Mouse (Mus musculus): ENCODE results near the gene Tubd1.

GRCm38 (mm10) chr11:86507334-86507733 is 37.5 kb upstream of the Tubd1 start:
- TF ChIP-seq CTCF (IDR thresholded peaks at IDR 0.05; ENCODE audit: insufficient read depth, low read length) (no peak), POLR2A (IDR thresholded peaks at IDR 0.05; ENCODE audit: borderline replicate concordance, extremely low read depth, low read depth, low read length) (no peak)
